Mouse (Mus musculus): ENCODE data around the gene Usf1. TPM values are rescaled to one million over a fixed set of nuclear protein-coding genes. Genes with fewer than 3 reads are reported as not detected.

Usf1 gene
- polyA plus RNA-seq (2012; rRNA removed) = 68.7 and 73.4 TPM in 2 replicates

DNA sequence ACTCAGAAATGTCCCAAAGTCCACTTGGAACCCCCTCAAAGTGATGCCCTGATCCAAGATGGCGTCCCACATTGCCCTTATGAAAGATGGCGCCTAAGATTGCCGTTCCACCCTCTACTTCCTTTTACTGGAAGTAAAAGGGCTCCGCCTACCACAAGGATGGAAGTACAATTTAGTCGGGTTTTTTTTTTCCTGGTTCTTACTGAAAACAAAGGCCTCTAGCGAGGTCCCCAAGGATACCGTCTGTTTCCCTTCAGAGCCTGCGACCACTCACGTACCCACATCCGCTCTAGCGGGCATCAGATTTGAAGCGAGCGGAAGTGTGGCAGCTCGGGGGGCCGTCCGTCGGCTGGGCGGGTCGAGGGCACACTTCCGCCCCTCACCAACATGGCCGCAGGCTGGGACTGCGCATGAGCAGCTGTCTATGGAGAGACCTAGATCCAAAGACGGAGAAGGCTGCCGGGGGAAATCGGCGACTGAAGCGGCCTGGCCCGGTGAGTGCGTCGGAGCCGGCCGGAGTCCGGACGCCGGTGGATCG is at the start of gene Usf1:
TSS of gene Usf1 (plus strand) at position 367 of the 538 bp plus-strand sequence.
- peak; percentile 93 for DNase-seq (ENCODE audit: low spot score)

GRCm38 (mm10) chr1:171365934-171366333 is 45.2 kb upstream of the Usf1 start:
- no peak for DNase-seq (ENCODE audit: low spot score)

- DNase-seq (ENCODE audit: low spot score) = peak; percentile 72
These were observed 41.1 kb upstream of the Usf1 start, which contains the start of gene Nectin4 for GRCm38 (mm10) chr1:171369845-171370556. Gene Nectin4, plus strand, starts transcription at chr1:171370099.

DNA sequence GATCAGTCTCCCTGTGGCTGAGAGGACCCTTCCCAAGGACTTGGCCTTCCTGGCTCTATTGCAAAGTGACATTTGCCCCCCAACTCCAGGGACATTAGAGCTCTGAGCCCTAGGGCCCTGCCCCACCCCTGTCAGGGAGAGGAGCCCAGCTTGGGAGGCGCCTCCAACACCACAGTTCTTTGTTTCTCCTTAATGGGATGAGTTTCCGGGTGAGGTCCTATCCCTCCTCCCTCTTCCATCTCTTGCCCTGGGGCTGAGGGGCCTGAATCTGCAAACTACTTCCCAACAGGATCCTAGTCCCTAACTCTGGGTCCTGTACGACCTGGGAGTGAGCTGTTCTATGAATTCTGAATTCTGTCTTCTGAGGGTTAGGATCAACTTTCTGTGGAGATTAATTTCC is 38.2 kb upstream of the Usf1 start:
- no peak for DNase-seq (ENCODE audit: low spot score)

- DNase-seq (ENCODE audit: low spot score) = no peak
These were observed 37.2 kb upstream of the Usf1 start for GRCm38 (mm10) chr1:171373946-171374345.

DNA sequence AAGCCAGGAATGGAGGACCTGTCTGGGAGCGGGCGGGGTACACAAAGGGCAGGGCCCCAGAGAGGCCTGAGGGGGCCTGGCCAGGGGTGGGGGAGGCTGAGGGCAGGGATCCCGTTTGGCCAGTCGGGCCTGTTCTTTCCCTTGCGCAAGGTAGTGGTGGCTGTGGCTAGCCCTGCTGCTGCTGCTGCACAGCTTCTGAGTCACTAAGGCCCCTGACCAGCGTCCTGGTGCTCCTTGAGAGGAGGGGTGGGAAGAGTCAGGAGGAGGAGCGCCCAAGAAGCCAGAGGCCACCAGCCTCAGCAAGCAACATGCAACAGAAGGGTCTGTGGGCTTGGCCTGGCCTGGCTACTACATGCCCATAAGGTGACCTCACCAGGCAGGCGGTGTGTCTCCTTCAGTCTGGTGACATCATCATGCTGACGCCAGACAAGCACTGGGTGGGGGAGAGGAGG is 35.4 kb upstream of the Usf1 start:
- peak; percentile 68 for DNase-seq (ENCODE audit: low spot score)

GRCm38 (mm10) chr1:171378298-171378697 is 32.8 kb upstream of the Usf1 start:
- no peak for DNase-seq (ENCODE audit: low spot score)

DNA sequence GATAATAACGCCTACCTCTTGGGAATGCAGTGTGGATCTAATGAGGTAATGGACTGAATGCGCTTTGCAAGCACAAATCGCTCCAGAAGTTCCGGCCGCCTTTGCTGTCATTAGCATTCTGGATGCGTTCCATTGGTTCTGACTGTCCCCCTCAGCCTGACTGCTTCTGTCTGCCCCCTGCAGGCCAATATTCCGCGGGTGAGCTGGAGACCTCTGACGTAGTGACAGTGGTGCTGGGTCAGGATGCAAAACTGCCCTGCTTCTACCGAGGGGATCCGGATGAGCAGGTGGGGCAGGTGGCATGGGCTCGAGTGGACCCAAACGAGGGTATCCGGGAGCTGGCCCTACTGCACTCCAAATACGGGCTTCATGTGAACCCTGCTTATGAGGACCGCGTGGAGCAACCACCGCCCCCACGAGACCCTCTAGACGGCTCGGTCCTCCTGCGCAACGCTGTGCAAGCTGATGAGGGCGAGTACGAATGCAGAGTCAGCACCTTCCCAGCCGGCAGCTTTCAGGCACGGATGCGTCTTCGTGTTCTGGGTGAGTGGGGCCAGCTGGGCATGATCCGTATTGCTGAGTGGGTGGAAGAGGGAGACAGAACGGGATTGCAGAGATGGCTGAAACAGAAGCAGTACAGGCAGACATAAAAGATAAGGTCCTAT is 31.0 kb upstream of the Usf1 start:
- DNase-seq (ENCODE audit: low spot score) = no peak

GRCm38 (mm10) chr1:171382096-171382620 is 29.0 kb upstream of the Usf1 start:
- DNase-seq (ENCODE audit: low spot score) = no peak

- DNase-seq (ENCODE audit: low spot score) = peak; percentile 76
These were observed 26.8 kb upstream of the Usf1 start for GRCm38 (mm10) chr1:171384361-171384760.

GRCm38 (mm10) chr1:171385171-171385570 is 25.9 kb upstream of the Usf1 start:
- no peak for DNase-seq (ENCODE audit: low spot score)

GRCm38 (mm10) chr1:171387099-171387498 is 24.0 kb upstream of the Usf1 start:
- DNase-seq (ENCODE audit: low spot score) = no peak

GRCm38 (mm10) chr1:171388376-171389102 is 22.6 kb upstream of the Usf1 start, which contains the start of gene Arhgap30:
Gene Arhgap30, plus strand, starts transcription at chr1:171388954.
- no peak for DNase-seq (ENCODE audit: low spot score)

DNA sequence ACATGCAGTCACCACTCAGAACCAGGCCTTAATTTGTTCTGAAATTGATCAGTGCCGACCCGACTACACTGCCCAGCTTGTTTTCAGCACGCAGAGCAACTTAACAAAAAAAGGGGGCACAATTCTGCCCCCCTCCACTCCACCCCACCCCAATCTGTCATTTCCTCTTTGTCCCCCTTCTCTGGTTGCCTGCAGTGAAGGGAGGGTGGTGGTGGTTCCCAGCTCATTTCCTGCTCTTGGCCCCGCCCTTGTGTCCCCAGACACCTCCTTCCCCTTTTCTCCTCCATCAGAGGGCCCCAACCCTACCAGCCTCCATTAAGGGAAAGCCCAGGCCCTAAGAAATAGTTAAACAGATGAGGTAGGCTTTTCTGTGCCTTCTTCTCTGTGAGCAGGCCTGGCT is 21.0 kb upstream of the Usf1 start:
- DNase-seq (ENCODE audit: low spot score) = no peak

- no peak for DNase-seq (ENCODE audit: low spot score)
These were observed 9.3 kb upstream of the Usf1 start for GRCm38 (mm10) chr1:171401821-171402220.

GRCm38 (mm10) chr1:171402991-171403390 is 8.1 kb upstream of the Usf1 start:
- DNase-seq (ENCODE audit: low spot score) = no peak

DNA sequence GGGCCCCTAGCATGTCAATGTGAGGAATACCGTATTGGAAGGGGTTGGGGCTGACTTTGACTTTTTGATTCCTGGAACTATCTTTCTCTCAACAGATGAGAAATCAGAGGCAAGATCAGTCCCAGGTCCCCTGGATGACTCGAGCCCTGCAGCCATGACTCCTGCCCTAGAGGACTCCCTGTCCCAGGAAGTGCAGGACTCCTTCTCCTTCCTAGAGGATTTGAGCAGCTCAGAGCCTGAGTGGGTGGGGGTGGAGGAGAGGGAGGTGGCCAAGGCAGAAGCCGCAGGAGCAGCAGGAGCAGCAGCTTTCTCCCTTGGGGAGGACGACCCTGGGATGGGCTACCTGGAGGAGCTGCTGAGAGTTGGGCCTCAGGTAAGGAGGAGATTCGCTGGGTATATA is 3.9 kb upstream of the Usf1 start:
- no peak for DNase-seq (ENCODE audit: low spot score)

DNA sequence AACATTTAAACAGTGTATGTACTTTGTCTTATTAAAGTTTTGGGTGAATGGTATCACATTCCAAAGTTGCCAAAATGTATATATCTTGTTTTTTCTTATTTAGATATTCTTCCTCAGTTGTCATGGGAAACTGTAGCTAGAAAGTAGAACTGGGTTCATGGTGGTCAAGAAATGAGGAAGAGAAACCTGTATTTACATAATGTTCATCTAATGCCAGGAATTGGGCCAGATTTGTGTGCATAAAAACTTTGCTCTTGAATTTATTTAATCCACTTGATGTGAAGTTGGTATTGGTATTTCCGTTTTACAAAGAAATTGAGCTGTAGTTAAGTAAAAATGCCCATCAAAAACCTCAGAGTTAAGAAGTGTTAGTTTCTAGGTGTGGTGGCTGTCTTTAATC is 882 bp upstream of the Usf1 start:
- no peak for DNase-seq (ENCODE audit: low spot score)

DNA sequence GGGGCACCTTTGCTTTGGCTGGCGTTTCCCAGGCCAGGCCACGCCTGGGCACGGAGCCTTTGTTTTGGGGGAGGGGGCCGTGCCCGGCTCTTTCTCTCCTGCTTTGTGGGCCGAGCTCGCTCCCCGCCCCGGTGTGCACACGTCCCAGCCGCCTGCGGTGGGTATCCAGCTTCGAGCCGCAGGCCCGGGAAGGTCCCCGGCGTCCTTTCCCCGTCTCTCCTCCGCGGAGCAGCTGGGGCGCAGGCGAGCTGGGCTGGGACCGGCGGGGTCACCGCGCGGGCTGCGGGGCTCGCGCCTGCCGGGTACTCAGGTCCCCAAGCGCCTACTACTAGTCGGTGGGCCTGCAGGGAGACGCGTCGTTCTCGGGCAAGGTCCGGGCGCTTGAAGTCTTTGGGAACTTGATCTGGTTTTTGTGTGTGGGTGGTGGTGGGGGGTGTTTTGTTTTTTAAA is 404 bp downstream of the Usf1 start:
- no peak for DNase-seq (ENCODE audit: low spot score)

GRCm38 (mm10) chr1:171412001-171412441 is 908 bp downstream of the Usf1 start:
- no peak for DNase-seq (ENCODE audit: low spot score)

DNA sequence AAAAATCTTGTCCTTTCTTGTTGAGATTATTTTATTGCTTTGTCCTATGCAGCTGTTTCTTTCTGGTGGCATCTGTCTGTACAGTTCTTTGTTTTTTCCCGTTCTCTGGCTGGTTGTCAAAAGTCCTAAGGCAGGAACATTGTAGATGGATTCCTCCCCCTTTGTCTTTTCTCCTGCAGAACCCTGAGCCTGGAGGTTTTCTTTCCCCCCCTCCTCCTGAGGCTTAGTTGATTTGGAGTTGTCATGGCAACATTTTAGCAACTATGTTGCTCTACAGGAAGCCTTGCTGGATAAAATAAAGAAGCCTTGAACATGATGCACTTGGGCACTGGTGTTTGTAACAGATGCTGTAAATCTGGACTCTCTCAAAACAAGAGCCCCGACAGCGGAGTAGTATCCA is 1.3 kb downstream of the Usf1 start:
- DNase-seq (ENCODE audit: low spot score) = no peak

GRCm38 (mm10) chr1:171413608-171414007 is 2.5 kb downstream of the Usf1 start:
- DNase-seq (ENCODE audit: low spot score) = no peak
